Mouse (Mus musculus) bone marrow, adult 2 months (tissue): ENCODE results near the gene Phf14.

Experiments used
- CTCF ChIP-seq: fragments of 200-500 bp; IDR thresholded peaks from 2 replicates; pipeline ENCODE4 v1.5.1; 2011; ENCODE audit warnings: low read length, control low read depth; ENCODE audit not compliant: control insufficient read depth, insufficient read depth
- POLR2A ChIP-seq: fragments of 200-500 bp; IDR thresholded peaks from 2 replicates; pipeline ENCODE4 v1.6.1; 2011; ENCODE audit warnings: low read depth, mild to moderate bottlenecking, control low read depth, low read length, borderline replicate concordance; ENCODE audit not compliant: control insufficient read depth

DNA sequence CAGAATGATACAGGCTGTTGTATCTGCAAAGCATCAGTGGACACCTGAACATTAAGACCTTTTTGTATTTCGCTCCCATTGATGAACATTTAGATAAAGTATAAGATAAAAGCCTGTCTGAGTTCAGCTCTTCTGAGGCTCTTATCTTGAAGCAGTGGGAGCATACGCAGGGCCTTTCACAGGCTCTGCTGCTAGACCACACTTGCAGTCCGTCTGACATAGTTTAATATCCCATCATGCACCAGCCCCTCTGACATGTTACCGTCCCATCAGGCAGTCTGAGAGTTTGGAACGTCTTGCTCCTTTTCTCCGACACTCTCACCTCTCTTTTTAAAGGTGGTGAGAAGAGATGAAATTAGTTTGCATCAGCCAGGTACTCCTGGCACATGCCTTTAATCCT is 19.9 kb downstream of the Phf14 start:
- TF ChIP-seq POLR2A (no peak), CTCF (no peak)
